Mouse (Mus musculus) kidney, adult 2 months (tissue): ENCODE measurements at regions not wholly inside any gene's neighbourhood (a gene's known extent, or its start where the extent isn't known, plus 50 kb on each side); places are given as distances from the start of the nearest gene placed in this dataset.

ENCODE experiments used
- CTCF ChIP-seq: fragments of 200-500 bp; conservative IDR thresholded peaks from 2 replicates; pipeline ENCODE4 v1.5.1; 2011; ENCODE audit warnings: low read depth, mild to moderate bottlenecking, control low read depth, low read length, moderate library complexity, mixed read lengths; ENCODE audit not compliant: insufficient read depth, insufficient read length
- POLR2A ChIP-seq: fragments of 200-500 bp; IDR thresholded peaks from one replicate; pipeline ENCODE4 v1.6.1; 2011; ENCODE audit warnings: low read depth, low read length, control low read depth

DNA sequence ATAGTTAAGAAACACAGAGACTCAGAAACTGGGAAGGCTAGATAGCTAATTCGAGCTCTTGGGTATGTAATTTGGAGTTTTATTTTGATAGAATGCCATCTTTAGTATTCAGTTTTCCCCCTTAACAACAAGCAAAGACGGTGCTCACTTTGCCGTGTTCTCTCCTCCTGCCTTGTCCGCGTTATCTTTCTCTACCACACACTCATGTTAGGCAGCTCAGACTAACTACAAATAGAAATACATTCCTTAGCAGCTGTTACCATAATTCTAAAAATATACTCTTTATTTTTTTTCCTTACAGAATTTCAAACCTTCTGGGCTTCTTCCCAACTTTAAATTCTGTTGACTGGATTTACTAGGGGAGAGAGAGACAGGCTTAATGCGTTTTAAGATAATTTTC is 97.5 kb upstream of the Gk2 start:
- TF ChIP-seq CTCF (no peak), POLR2A (no peak)
